Mouse (Mus musculus): ENCODE measurements around the gene Nmt2.

Gene Nmt2

GRCm38 (mm10) chr2:3327351-3327750 lies 43.3 kb downstream of the Nmt2 start:
- no peak for DNase-seq (ENCODE audit: low spot score in 2 of 2)

- DNase-seq (ENCODE audit: low spot score in 2 of 2) = no peak
Measured at GRCm38 (mm10) chr2:3331071-3331703, 47.2 kb downstream of the Nmt2 start.

GRCm38 (mm10) chr2:3332056-3332455 lies 48.0 kb downstream of the Nmt2 start:
- DNase-seq (ENCODE audit: low spot score in 2 of 2) = no peak

- peak; percentile 99 to 100 for DNase-seq (ENCODE audit: low spot score in 2 of 2)
Measured at GRCm38 (mm10) chr2:3332484-3333242, 48.7 kb downstream of the Nmt2 start, which contains the start of gene Rpp38. Gene Rpp38, minus strand, starts transcription at chr2:3332643.

- DNase-seq (ENCODE audit: low spot score in 2 of 2) = no peak
Measured at GRCm38 (mm10) chr2:3333761-3334160, 49.7 kb downstream of the Nmt2 start.

- peak; percentile 66 to 69 for DNase-seq (ENCODE audit: low spot score in 2 of 2)
Measured at GRCm38 (mm10) chr2:3335611-3336301, 51.7 kb downstream of the Nmt2 start, which contains the start of gene Acbd7. Gene Acbd7, plus strand, starts transcription at chr2:3336168.

GRCm38 (mm10) chr2:3348422-3348821 lies 64.4 kb downstream of the Nmt2 start:
- DNase-seq (ENCODE audit: low spot score in 2 of 2) = no peak

- DNase-seq (ENCODE audit: low spot score in 2 of 2) = no peak
Measured at GRCm38 (mm10) chr2:3348919-3349318, 64.9 kb downstream of the Nmt2 start.

GRCm38 (mm10) chr2:3353160-3353559 lies 69.1 kb downstream of the Nmt2 start:
- no peak for DNase-seq (ENCODE audit: low spot score in 2 of 2)

- no peak for DNase-seq (ENCODE audit: low spot score in 2 of 2)
Measured at GRCm38 (mm10) chr2:3355793-3356192, 71.8 kb downstream of the Nmt2 start.

GRCm38 (mm10) chr2:3356311-3356710 lies 72.3 kb downstream of the Nmt2 start:
- no peak for DNase-seq (ENCODE audit: low spot score in 2 of 2)

- no peak for DNase-seq (ENCODE audit: low spot score in 2 of 2)
Measured at GRCm38 (mm10) chr2:3357887-3358286, 73.9 kb downstream of the Nmt2 start.

- DNase-seq (ENCODE audit: low spot score in 2 of 2) = no peak
Measured at GRCm38 (mm10) chr2:3361067-3361466, 77.1 kb downstream of the Nmt2 start.

- DNase-seq (ENCODE audit: low spot score in 2 of 2) = no peak
Measured at GRCm38 (mm10) chr2:3365127-3365526, 81.1 kb downstream of the Nmt2 start.

Measured in right cerebral cortex, postnatal 36 days (tissue).